Mouse (Mus musculus) large intestine, adult 2 months (tissue): ENCODE data around the gene Fam214a. TPM values are rescaled to one million over a fixed set of nuclear protein-coding genes. Genes with fewer than 3 reads are reported as not detected.

Experiments
- DNase-seq: peaks from one replicate; pipeline ENCODE4 v3.0.0-alpha.2; 2012; ENCODE audit warnings: low read depth, low spot score
- WGBS: fragments of 180-500 bp; shearing (Covaris S2); methylation state at CpG from one replicate; pipeline ENCODE4 v1.1.7; 2018; 5-methylcytosine and 5-hydroxymethylcytosine counted together
- polyA plus RNA-seq: library from polyadenylated mRNA; depleted of rRNA; stranded (reverse); fragments of >200 nt; gene quantifications from 2 replicates; pipeline ENCODE4 v1.2.3, GENCODE M21; 2012; rRNA removed

The Fam214a gene
- polyA plus RNA-seq, 1 experiment: 3.0 TPM

DNA sequence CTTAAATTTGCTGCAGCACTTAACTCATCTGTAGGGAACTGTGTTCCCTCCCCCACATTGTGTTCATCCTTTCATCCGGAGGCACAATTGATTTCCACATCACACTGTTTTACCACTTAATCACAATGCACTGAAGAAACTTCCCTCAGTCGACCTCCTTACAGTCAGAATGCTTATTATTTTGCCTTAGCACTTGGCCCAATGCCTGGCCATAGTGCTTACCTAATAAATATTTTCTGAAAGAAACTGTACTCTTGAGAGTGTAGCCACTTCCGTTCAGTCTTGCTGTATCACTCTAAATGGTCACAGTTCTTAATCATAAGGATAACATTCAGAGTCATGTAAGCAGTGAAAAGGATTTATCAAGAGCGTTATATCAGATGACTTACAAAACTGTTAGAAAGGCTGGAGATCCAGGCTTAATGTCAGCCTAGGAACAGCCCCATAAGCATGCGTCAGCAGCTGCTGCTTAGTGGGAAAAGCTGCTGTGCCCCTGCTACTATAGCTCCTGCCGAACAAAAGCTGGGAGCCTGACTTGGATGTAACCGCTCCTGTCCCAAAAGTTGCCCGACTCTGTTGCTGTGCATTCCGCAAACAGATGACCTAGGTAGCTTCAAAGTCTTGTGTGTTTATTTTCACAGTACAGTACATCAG, 112.1 kb downstream of the Fam214a start:
- 66% methylated on average over 9 of the region's 9 CpGs for WGBS
- DNase-seq: no peak

DNA sequence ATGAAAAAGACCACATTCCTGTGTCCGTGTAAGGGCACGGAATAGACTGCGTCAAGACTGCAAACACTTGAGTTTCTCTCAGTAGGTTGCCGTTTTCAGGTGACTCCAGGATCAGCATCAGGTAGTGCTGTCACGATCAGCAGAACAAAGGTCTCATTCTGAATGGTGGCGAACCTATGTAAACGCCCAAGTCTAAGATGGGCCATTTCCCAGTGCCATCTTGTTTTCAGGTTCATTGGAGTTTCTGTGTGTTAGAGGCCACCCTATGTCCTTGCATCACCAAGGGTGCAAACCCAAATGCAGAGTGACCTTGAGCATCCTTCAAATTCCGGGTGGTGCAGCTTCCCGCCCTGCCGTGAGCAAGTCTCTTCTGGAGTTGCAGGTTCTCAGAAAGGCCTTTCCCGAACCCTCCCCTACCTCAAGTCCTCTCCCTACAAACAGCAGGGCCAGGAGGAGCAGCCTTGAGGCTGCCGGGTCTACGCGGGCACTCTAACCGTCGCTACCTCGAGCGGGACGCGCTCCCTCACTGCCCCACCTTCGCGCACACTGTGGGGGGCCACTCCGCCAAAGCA, 117.9 kb downstream of the Fam214a start, which contains the start of gene Myo5a:
TSS of gene Myo5a (plus strand) at position 559 of the 572 bp plus-strand sequence.
- WGBS: 24% methylated on average over 23 of the region's 23 CpGs
- DNase-seq: no peak

DNA sequence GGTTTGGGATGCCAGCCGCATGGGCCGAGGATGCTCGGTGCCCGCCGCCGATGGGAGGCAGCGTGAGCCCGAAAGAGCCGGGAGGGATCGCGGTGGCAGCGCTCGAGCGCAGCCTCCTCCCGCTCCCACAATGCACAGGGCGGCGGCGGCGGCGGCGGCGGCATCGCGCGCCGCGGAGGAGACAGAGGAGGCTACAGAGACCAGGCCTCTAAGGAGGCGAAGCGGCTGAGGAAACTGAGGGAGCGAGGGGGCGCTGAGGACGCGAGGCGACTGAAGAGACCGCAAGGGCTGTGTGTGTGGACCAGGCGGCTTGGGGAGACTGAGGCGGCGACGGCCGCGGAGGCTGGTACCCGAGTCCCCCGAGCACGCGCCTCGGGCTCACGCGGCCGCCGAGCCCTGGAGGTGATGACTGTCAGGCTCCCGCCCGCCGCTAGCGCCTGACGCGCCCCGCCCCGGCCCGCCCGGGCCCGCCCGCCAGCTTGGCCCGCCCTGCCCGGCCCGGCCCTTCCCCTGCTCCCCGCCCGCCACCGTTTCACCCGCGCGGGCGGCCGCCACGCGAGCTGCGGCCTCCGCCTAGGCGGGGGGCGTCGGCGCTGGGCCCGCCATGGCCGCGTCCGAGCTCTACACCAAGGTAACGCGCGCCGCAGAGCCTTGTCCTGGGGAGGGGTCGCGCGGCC, 118.5 kb downstream of the Fam214a start:
- under 1% methylated on average over 54 of the region's 92 CpGs for WGBS
- no peak for DNase-seq

DNA sequence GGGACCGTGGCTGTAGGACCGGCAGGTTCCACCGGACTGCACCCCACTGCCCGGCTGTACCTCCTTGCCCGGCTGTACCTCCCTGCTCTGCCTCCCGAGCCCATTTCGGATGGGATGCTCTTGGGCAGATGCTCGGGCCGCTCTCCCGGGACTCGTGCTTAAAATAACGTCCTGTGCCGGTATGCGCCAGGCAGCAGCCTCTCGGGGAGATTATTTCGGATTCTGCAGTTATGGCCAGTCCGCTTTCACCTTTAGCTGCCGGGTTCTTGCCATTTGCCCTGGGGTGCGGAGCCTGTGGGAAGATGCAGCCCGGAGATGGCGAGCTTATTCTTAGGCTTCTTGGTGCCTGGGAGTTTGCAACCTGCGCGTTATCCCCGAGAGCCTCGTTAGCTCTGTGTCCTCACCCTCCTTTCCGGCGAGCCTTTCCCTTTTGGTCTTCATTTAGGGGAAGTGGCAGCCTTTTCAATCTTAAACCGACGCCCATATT, 119.1 kb downstream of the Fam214a start:
- WGBS: 2% methylated on average over 29 of the region's 29 CpGs
- DNase-seq: no peak

DNA sequence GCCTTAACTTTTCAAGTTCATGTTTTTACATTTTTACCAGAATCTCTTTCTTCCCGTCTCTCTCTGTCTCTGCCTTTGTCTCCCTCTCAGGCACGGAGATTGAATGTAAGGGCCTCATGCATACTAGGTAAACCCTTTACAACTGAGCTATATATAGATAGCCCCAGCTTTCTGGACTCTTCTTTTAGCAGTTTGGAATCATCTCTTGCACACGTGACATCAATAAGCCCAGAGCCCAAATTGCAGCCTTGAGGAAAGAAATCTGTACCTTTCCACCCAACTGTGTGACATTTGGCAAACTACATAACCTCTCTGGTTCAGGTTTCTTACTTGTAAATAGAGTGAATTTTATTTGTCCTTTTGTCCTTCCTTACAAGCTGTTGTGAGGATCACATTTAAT, 119.7 kb downstream of the Fam214a start:
- DNase-seq: no peak
- 71% methylated on average over 3 of the region's 3 CpGs for WGBS

DNA sequence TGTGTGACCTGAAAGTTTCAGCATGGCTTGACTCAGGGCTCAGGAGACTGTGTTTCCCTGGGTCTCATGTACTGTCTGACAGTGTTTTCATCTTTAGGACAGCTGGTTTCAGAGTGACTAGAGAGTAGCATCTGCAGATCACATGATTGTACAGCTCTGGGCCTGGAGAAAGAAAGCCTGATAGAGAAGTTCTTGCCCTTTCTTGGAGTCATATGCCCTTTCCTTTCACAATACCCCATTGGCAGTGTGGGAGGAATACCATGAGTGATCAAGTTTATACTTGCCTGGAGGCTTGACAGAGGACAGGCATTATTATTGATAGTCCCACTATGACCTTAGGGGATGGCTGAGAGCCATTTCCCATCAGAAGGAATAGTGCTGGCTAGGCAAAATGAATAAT, 124.5 kb downstream of the Fam214a start:
- DNase-seq: no peak

Other genes with a start within 250 kb of the Fam214a start
- gene Onecut1, start 91.0 kb upstream of the Fam214a start, polyA plus RNA-seq: not detected in 2 replicates
- gene Arpp19, start 84.7 kb downstream of the Fam214a start, polyA plus RNA-seq: 9.7 and 11.3 TPM in 2 replicates
- gene Myo5a, start 118.1 kb downstream of the Fam214a start, polyA plus RNA-seq: 1.5 and 4.2 TPM in 2 replicates